Mouse (Mus musculus) liver, embryonic 12.5 days (tissue): ENCODE data around the gene Vmn2r56. TPM values are rescaled to one million over a fixed set of nuclear protein-coding genes. Genes with fewer than 3 reads are reported as not detected.
A peak's percentile ranks its signal among the peaks of the same experiment; 100 is the strongest.
"Not testable (repeated sequence)": the region's sequence is repeated elsewhere in the genome, so short reads cannot be mapped to it uniquely, and the experiment has no call there.

Experiments used
- ATAC-seq: fragments of 200-750 bp; cut with Nextera tagmentation; 2 replicates; pipeline ENCODE4 v1.8.0; 2017; ENCODE audit warnings: moderate number of reproducible peaks, mild to moderate bottlenecking, moderate library complexity
- H3K27ac ChIP-seq: fragments of 300-500 bp; sonication (generic); 2 replicates; pipeline ENCODE4 v1.5.1; 2016; ENCODE audit warnings: mild to moderate bottlenecking
- H3K27me3 ChIP-seq: fragments of 300-500 bp; sonication (generic); replicated peaks from 2 replicates; pipeline ENCODE4 v1.6.1; 2016; ENCODE audit warnings: mild to moderate bottlenecking, moderate library complexity
- H3K36me3 ChIP-seq: fragments of 300-500 bp; sonication (generic); 2 replicates; pipeline ENCODE4 v1.6.1; 2016; ENCODE audit warnings: mild to moderate bottlenecking, moderate library complexity
- H3K4me1 ChIP-seq: fragments of 300-500 bp; sonication (generic); 2 replicates; pipeline ENCODE4 v1.6.1; 2016
- H3K4me2 ChIP-seq: fragments of 300-500 bp; sonication (generic); 2 replicates; pipeline ENCODE4 v1.6.1; 2016; ENCODE audit warnings: mild to moderate bottlenecking, moderate library complexity
- H3K4me3 ChIP-seq: fragments of 300-500 bp; sonication (generic); 2 replicates; pipeline ENCODE4 v1.5.1; 2016; ENCODE audit warnings: mild to moderate bottlenecking, moderate library complexity
- H3K9ac ChIP-seq: fragments of 300-500 bp; sonication (generic); 2 replicates; pipeline ENCODE4 v1.6.1; 2016; ENCODE audit warnings: mild to moderate bottlenecking, moderate library complexity
- H3K9me3 ChIP-seq: fragments of 300-500 bp; sonication (generic); replicated peaks from 2 replicates; pipeline ENCODE4 v1.6.1; 2016; ENCODE audit warnings: mild to moderate bottlenecking, moderate library complexity
- WGBS: fragments of 180-500 bp; shearing (Covaris S2); methylation state at CpG from one replicate; pipeline ENCODE4 v1.1.7; 2016; ENCODE audit not compliant: insufficient replicate concordance; 5-methylcytosine and 5-hydroxymethylcytosine counted together
- polyA plus RNA-seq: library from polyadenylated mRNA; unstranded; fragments of >200 nt; fragmentation: Nextera tagmentation; extraction: Ambion mirVana; gene quantifications from 2 replicates; pipeline ENCODE4 v1.2.1, GENCODE M21; 2016

Gene Vmn2r56
- polyA plus RNA-seq, result not detected in 2 replicates

GRCm38 (mm10) chr7:12734904-12735303 lies at the start of gene Vmn2r56:
Gene Vmn2r56 (minus strand): TSS chr7:12735004.
- no peak within 1 kb of the TSS for H3K4me3 ChIP-seq
- no peaks in the 10 kb centered on the region for H3K27me3 ChIP-seq
- H3K4me2 ChIP-seq, result no peak within 1 kb of the TSS
- 26% methylated on average over 1 of the region's 1 CpGs for WGBS
- ATAC-seq, result no peak
- H3K36me3 ChIP-seq, result no peaks in the 10 kb centered on the region
- no peaks in the 10 kb centered on the region for H3K4me1 ChIP-seq
- no peak within 1 kb of the TSS for H3K27ac ChIP-seq
- H3K9me3 ChIP-seq, result no peaks in the 10 kb centered on the region
- H3K9ac ChIP-seq, result no peak within 1 kb of the TSS

DNA sequence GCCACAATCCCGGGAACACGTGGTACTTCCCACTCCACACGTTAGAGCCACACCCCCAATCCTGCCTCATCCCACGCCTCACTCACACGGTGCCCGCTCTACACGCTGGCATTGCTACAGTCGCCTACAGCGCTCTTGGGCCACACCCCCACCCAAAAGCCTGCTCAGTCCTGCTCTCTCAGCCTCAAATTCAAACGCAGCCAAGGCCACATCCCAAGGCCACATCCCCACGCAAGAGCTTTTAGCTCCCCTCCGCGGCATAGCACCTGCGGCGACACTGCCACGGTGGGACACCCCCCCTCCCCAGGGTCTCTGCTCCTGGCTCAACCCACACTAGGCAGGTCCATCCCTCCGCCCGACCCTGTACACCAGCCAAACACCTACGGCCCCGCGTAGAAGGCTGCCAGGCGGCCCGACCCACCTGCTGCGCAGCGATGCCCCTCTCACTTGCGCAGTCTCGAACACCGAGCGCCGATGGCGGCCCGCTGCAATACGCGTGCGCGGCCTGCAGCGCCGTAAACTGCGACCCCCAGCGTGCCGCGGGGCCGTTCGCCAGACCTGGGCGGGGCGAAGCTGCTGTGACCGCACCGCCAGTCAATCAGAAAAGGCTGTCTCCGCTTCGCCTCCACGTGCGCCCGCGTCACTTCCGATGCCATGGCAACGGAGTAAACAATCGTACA lies 45.5 kb upstream of the Vmn2r56 start:
- Histone ChIP-seq H3K4me1 (peaks cover 12% of the 10 kb centered on the region), H3K27me3 (0 out of 2 replicates have a peak, but pooled peaks cover 3% of the 10 kb centered on the region), H3K36me3 (no peaks in the 10 kb centered on the region), H3K9ac (peak overlapping the region; percentile 68), H3K27ac (no peak overlapping the region), H3K4me3 (peak overlapping the region; percentile 64), H3K9me3 (no peaks in the 10 kb centered on the region), H3K4me2 (peak overlapping the region; percentile 93)
- ATAC-seq, result peak; percentile 87
- under 1% methylated on average over 57 of the region's 57 CpGs for WGBS

- Histone ChIP-seq H3K4me3 (peak overlapping the region; percentile 64), H3K9me3 (no peaks in the 10 kb centered on the region), H3K4me2 (peak overlapping the region; percentile 93), H3K36me3 (0 out of 2 replicates have a peak, but pooled peaks cover 3% of the 10 kb centered on the region), H3K4me1 (peaks cover 12% of the 10 kb centered on the region), H3K27me3 (0 out of 2 replicates have a peak, but pooled peaks cover 3% of the 10 kb centered on the region), H3K27ac (no peak overlapping the region), H3K9ac (peak overlapping the region; percentile 68)
- ATAC-seq, result peak; percentile 24
- WGBS, result 28% methylated on average over 10 of the region's 10 CpGs
Observed at GRCm38 (mm10) chr7:12779782-12780150, 45.0 kb upstream of the Vmn2r56 start.

DNA sequence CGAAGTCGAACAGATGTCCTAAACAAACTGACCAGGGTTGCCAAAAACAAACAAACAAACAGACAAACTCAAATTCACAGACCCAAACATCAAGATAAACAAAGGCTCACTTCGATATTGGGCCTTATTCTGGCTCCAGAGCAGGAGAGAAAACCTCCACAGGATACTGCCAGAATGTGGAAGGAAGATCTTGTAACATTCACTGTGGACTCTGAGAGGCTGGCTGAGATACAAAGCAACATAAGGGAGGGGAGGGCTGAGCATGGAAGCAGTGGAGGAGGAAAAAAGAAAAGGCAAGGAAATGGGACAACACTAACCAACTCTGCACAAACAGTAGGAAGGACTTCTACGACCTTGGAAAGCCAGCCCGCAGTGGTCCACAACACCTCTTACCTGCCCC lies 44.3 kb upstream of the Vmn2r56 start:
- 74% methylated on average over 5 of the region's 5 CpGs for WGBS
- H3K4me2 ChIP-seq, result no peak overlapping the region
- no peak overlapping the region for H3K9ac ChIP-seq
- no peak overlapping the region for H3K27ac ChIP-seq
- no peak overlapping the region for H3K4me3 ChIP-seq
- 0 out of 2 replicates have a peak, but pooled peaks cover 9% of the 10 kb centered on the region for H3K36me3 ChIP-seq
- H3K4me1 ChIP-seq, result peaks cover 12% of the 10 kb centered on the region
- ATAC-seq, result no peak
- no peaks in the 10 kb centered on the region for H3K9me3 ChIP-seq
- 0 out of 2 replicates have a peak, but pooled peaks cover 3% of the 10 kb centered on the region for H3K27me3 ChIP-seq

GRCm38 (mm10) chr7:12774606-12775005 lies 39.8 kb upstream of the Vmn2r56 start:
- 88% methylated on average over 1 of the region's 1 CpGs for WGBS
- H3K9ac ChIP-seq, result no peak overlapping the region
- H3K36me3 ChIP-seq, result peaks cover 13% of the 10 kb centered on the region
- H3K9me3 ChIP-seq, result no peaks in the 10 kb centered on the region
- H3K4me2 ChIP-seq, result no peak overlapping the region
- H3K4me3 ChIP-seq, result no peak overlapping the region
- no peaks in the 10 kb centered on the region for H3K27me3 ChIP-seq
- no peak for ATAC-seq
- no peak overlapping the region for H3K27ac ChIP-seq
- no peaks in the 10 kb centered on the region for H3K4me1 ChIP-seq

DNA sequence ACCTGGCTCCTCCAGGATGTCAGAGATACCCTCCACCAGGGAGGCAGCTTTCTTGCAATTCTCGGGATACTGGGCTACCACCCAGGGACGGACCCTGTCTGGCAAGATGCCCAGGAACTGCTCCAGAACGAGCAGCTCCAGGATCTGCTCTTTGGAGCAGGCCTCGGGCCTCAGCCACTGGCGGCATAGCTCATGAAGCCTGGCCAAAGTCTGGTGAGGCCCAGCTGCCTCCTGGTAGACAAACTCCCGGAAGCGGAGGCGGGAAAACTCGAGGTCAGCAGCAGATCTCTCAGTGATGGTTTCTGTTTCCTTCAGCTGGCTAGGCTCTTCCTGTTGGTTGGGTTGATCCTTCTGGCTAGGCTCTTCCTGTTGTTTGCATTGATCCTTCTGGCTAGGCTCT lies 39.3 kb upstream of the Vmn2r56 start:
- no peak for ATAC-seq

GRCm38 (mm10) chr7:12749431-12750198 lies 14.8 kb upstream of the Vmn2r56 start:
- Histone ChIP-seq H3K9me3 (0 out of 2 replicates have a peak, but pooled peaks cover 6% of the 10 kb centered on the region), H3K9ac (no peak overlapping the region), H3K4me3 (no peak overlapping the region), H3K36me3 (no peaks in the 10 kb centered on the region), H3K4me1 (no peaks in the 10 kb centered on the region), H3K27me3 (no peaks in the 10 kb centered on the region), H3K27ac (no peak overlapping the region), H3K4me2 (no peak overlapping the region)
- ATAC-seq, result no peak
- WGBS, result 61% methylated on average over 24 of the region's 24 CpGs

More for the DNA sequence above, 39.3 kb upstream of the Vmn2r56 start:
- Histone ChIP-seq H3K4me2 (no peak overlapping the region), H3K9ac (no peak overlapping the region), H3K36me3 (peaks cover 14% of the 10 kb centered on the region), H3K9me3 (no peaks in the 10 kb centered on the region), H3K27ac (no peak overlapping the region), H3K4me3 (no peak overlapping the region), H3K27me3 (no peaks in the 10 kb centered on the region), H3K4me1 (no peaks in the 10 kb centered on the region)
- 78% methylated on average over 9 of the region's 9 CpGs for WGBS

GRCm38 (mm10) chr7:12684903-12685302 lies 49.9 kb downstream of the Vmn2r56 start, which contains the start of gene Vmn2r55:
Gene Vmn2r55 (minus strand): TSS chr7:12685003.
- not testable (repeated sequence) for H3K4me2 ChIP-seq, H3K4me3 ChIP-seq, H3K27me3 ChIP-seq, H3K27ac ChIP-seq, H3K4me1 ChIP-seq, ATAC-seq, H3K9ac ChIP-seq, H3K9me3 ChIP-seq, H3K36me3 ChIP-seq
- 69% methylated on average over 3 of the region's 3 CpGs for WGBS

DNA sequence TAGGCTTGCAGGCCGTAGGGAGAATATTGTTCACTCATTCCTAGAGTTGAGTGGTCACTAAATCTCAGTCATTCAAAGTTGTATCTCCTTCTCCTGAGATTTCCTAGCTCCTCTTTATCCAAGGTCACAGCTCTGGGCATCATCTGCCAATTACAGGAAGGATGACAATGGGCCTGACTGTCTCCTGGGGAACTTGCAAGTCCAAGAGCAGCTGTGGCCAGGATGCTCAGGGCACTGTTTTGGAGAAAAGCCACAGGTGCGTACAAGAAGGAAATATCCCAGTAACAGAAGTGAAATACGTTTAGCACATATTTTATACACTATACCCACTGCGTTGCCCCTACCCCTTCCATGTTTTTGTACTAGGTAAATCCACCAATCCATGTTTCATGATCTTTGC lies 94.6 kb downstream of the Vmn2r56 start, which contains the start of gene Vmn2r54:
TSS of gene Vmn2r54 (minus strand) at position 101 of the 400 bp plus-strand sequence.
- H3K27ac ChIP-seq, H3K9ac ChIP-seq, ATAC-seq, H3K4me1 ChIP-seq, H3K9me3 ChIP-seq, H3K4me3 ChIP-seq, H3K27me3 ChIP-seq, H3K4me2 ChIP-seq, H3K36me3 ChIP-seq: not testable (repeated sequence)
- 54% methylated on average over 3 of the region's 4 CpGs for WGBS

Other genes with a start within 250 kb of the Vmn2r56 start
- not detected in 2 replicates for gene 2900092C05Rik, start 222.5 kb downstream of the Vmn2r56 start, polyA plus RNA-seq
- not detected in 2 replicates for gene Vmn2r53, start 126.2 kb downstream of the Vmn2r56 start, polyA plus RNA-seq
- not detected in 2 replicates for gene Vmn2r54, start 94.7 kb downstream of the Vmn2r56 start, polyA plus RNA-seq
- not detected in 2 replicates for gene Vmn2r55, start 50.0 kb downstream of the Vmn2r56 start, polyA plus RNA-seq
- gene Zscan18, start 68.6 kb upstream of the Vmn2r56 start, polyA plus RNA-seq, result 1.4 and 2.1 TPM in 2 replicates
- 3.8 and 4.6 TPM in 2 replicates for gene Zfp329, start 83.9 kb upstream of the Vmn2r56 start, polyA plus RNA-seq
- 16.1 and 16.4 TPM in 2 replicates for gene Zfp110, start 99.8 kb upstream of the Vmn2r56 start, polyA plus RNA-seq
- 0.86 and 1.0 TPM in 2 replicates for gene Zfp128, start 146.2 kb upstream of the Vmn2r56 start, polyA plus RNA-seq
- 5.9 and 6.6 TPM in 2 replicates for gene Zscan22, start 162.8 kb upstream of the Vmn2r56 start, polyA plus RNA-seq
- gene Rps5, start 187.3 kb upstream of the Vmn2r56 start, polyA plus RNA-seq, result 813 and 821 TPM in 2 replicates
- gene Rnf225, start 192.4 kb upstream of the Vmn2r56 start, polyA plus RNA-seq, result 0.24 and 0.43 TPM in 2 replicates
- gene Zfp324, start 230.8 kb upstream of the Vmn2r56 start, polyA plus RNA-seq, result 4.4 and 5.1 TPM in 2 replicates
- 5.4 and 5.7 TPM in 2 replicates for gene Zfp446, start 242.8 kb upstream of the Vmn2r56 start, polyA plus RNA-seq